Mouse (Mus musculus): ENCODE data around the gene Ntrk3. TPM values are rescaled to one million over a fixed set of nuclear protein-coding genes. Genes with fewer than 3 reads are reported as not detected.

The Ntrk3 gene
- total RNA-seq, 2 experiments from 2014 or later, result 1.4 to 3.3 TPM

Other genes starting within 250 kb of the Ntrk3 start
- 10 to 100 TPM; 45.4 to 46.9 TPM for gene Mrps11, start 45.1 kb upstream of the Ntrk3 start, total RNA-seq (2021)
- gene Mrpl46, start 45.5 kb upstream of the Ntrk3 start, total RNA-seq (2021), result 10 to 100 TPM; 50.3 to 57.4 TPM
- gene Det1, start 109.3 kb upstream of the Ntrk3 start, total RNA-seq (2021), result 10 to 100 TPM; 12.1 to 14.4 TPM
- 10 to 100 TPM; 35.2 to 35.3 TPM for gene Aen, start 157.8 kb upstream of the Ntrk3 start, total RNA-seq (2021)
- 1 to 10 TPM; 8.6 to 9.5 TPM for gene Isg20, start 175.4 kb upstream of the Ntrk3 start, total RNA-seq (2021)